Mouse (Mus musculus) testis, adult 2 months (tissue): Measurements from ENCODE around the gene Ppm1h.

Source experiments
- CTCF ChIP-seq: fragments of 200-500 bp; IDR thresholded peaks from 2 replicates; pipeline ENCODE4 v1.5.1; 2012; ENCODE audit warnings: low read depth, mild to moderate bottlenecking, inconsistent platforms, low read length, moderate library complexity; ENCODE audit not compliant: control insufficient read depth, insufficient read depth, insufficient replicate concordance
- POLR2A ChIP-seq: fragments of 200-500 bp; IDR thresholded peaks from 2 replicates; pipeline ENCODE4 v1.6.1; 2012; ENCODE audit warnings: low read depth, mild to moderate bottlenecking, inconsistent platforms, low read length, moderate library complexity; ENCODE audit not compliant: control insufficient read depth

GRCm38 (mm10) chr10:122757727-122758126 lies 79.2 kb downstream of the Ppm1h start:
- TF ChIP-seq POLR2A = no peak
- TF ChIP-seq CTCF = no peak
